Mouse (Mus musculus) midbrain, embryonic 16.5 days (tissue): ENCODE results near the gene Krt17. TPM values are rescaled to one million over a fixed set of nuclear protein-coding genes. Genes with fewer than 3 reads are reported as not detected.
"Not testable (repeated sequence)": the region's sequence is repeated elsewhere in the genome, so short reads cannot be mapped to it uniquely, and the experiment has no call there.

Experiments
- ATAC-seq: fragments of 200-750 bp; cut with Nextera tagmentation; 2 replicates; pipeline ENCODE4 v1.8.0; 2017; ENCODE audit warnings: moderate TSS enrichment
- H3K27ac ChIP-seq: fragments of 300-500 bp; sonication (generic); 2 replicates; pipeline ENCODE4 v1.5.1; 2014; ENCODE audit warnings: mild to moderate bottlenecking, low read length, mixed read lengths
- H3K27me3 ChIP-seq: fragments of 300-500 bp; sonication (generic); 2 replicates; pipeline ENCODE4 v1.6.1; 2014; ENCODE audit warnings: low read depth, low read length, mixed read lengths; ENCODE audit not compliant: control insufficient read depth, insufficient read depth
- H3K36me3 ChIP-seq: fragments of 300-500 bp; sonication (generic); 2 replicates; pipeline ENCODE4 v1.6.1; 2014; ENCODE audit warnings: mild to moderate bottlenecking, low read length, moderate library complexity, mixed read lengths; ENCODE audit not compliant: control insufficient read depth, insufficient read depth
- H3K4me1 ChIP-seq: fragments of 300-500 bp; sonication (generic); 2 replicates; pipeline ENCODE4 v1.6.1; 2014; ENCODE audit warnings: mild to moderate bottlenecking, low read length, mixed read lengths; ENCODE audit not compliant: control insufficient read depth, insufficient read depth
- H3K4me2 ChIP-seq: fragments of 300-500 bp; sonication (generic); 2 replicates; pipeline ENCODE4 v1.6.1; 2014; ENCODE audit warnings: mild to moderate bottlenecking, low read length, mixed read lengths
- H3K4me3 ChIP-seq: fragments of 300-500 bp; sonication (generic); 2 replicates; pipeline ENCODE4 v1.5.1; 2014; ENCODE audit warnings: low read depth, mild to moderate bottlenecking, low read length, moderate library complexity, mixed read lengths
- H3K9ac ChIP-seq: fragments of 300-500 bp; sonication (generic); 2 replicates; pipeline ENCODE4 v1.6.1; 2014; ENCODE audit warnings: low read depth, low read length, mixed read lengths
- H3K9me3 ChIP-seq: fragments of 300-500 bp; sonication (generic); replicated peaks from 2 replicates; pipeline ENCODE4 v1.6.1; 2014; ENCODE audit warnings: mild to moderate bottlenecking, low read length, mixed read lengths; ENCODE audit not compliant: control insufficient read depth, poor library complexity, severe bottlenecking
- WGBS: fragments of 180-500 bp; shearing (Covaris S2); extraction: QIAGEN DNeasy Blood & Tissue Kit; methylation state at CpG from one replicate; pipeline ENCODE4 v1.1.7; 2014; 5-methylcytosine and 5-hydroxymethylcytosine counted together
- polyA plus RNA-seq: library from polyadenylated mRNA; unstranded; fragments of >200 nt; fragmentation: Nextera tagmentation; extraction: Ambion mirVana; gene quantifications from 2 replicates; pipeline ENCODE4 v1.2.1, GENCODE M21; 2015

The Krt17 gene
- polyA plus RNA-seq = 0.50 TPM in 1 of 2 replicates, not detected in the other

DNA sequence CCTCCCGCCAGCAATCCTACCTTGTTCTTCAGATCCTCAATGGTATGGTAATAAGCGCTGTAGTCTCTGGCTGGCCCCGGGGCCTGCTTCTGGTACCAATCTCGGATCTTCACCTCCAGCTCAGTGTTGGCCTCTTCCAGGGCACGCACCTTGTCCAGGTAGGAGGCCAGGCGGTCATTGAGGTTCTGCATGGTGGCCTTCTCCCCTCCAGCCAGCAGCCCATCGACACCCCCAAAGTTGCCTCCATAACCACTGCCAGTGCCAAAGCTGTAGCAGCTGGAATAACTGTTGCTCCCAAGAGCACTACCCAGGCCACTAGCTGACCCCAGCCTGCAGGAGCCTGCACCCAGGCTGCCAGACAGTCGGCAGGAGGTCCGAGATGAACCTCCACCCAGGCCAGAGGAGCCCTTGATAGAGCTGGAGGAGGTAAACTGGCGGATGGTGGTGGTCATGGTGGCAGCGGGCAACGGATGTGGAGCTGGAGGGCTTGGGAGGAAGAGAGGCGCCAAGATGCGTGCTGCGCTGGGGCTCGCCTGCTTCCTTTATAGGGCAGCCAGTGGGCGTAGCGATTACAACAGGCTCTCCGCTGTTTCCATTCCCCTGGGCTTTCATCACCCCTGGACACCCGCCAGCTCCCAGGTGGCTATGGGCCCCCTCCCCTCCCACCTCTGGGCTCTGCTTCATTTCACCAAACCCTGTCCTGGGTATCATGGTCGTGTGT lies at the start of gene Krt17:
Gene Krt17 (minus strand): TSS at position 516 of the 721 bp plus-strand sequence.
- H3K27ac ChIP-seq = no peak within 1 kb of the TSS
- H3K9me3 ChIP-seq = no peaks in the 10 kb centered on the region
- H3K27me3 ChIP-seq = no peaks in the 10 kb centered on the region
- 88% methylated on average over 20 of the region's 21 CpGs for WGBS
- no peak within 1 kb of the TSS for H3K4me2 ChIP-seq
- no peaks in the 10 kb centered on the region for H3K36me3 ChIP-seq
- no peak within 1 kb of the TSS for H3K4me3 ChIP-seq
- H3K9ac ChIP-seq = no peak within 1 kb of the TSS
- no peak for ATAC-seq
- peaks cover 4% of the 10 kb centered on the region for H3K4me1 ChIP-seq

DNA sequence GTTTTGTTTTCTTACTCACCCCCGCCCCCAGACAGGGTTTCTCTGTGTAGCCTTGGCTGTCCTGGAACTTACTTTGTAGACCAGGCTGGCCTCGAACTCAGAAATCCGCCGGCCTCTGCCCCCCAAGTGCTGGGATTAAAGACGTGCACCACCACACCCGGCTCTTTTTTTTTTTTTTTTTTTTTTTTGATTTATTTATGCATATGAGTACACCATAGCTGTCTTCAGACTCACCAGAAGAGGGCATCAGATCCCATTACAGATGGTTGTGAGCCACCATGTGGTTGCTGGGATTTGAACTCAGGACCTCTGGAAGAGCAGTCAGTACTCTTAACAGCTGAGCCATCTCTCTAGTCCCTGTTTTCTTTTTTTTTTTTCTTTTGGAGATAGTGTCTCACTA lies 47.8 kb upstream of the Krt17 start:
- not testable (repeated sequence) for H3K9ac ChIP-seq, H3K4me3 ChIP-seq, H3K27me3 ChIP-seq, H3K27ac ChIP-seq, H3K4me1 ChIP-seq, ATAC-seq, H3K4me2 ChIP-seq, H3K9me3 ChIP-seq, H3K36me3 ChIP-seq
- WGBS = 92% methylated on average over 4 of the region's 6 CpGs

DNA sequence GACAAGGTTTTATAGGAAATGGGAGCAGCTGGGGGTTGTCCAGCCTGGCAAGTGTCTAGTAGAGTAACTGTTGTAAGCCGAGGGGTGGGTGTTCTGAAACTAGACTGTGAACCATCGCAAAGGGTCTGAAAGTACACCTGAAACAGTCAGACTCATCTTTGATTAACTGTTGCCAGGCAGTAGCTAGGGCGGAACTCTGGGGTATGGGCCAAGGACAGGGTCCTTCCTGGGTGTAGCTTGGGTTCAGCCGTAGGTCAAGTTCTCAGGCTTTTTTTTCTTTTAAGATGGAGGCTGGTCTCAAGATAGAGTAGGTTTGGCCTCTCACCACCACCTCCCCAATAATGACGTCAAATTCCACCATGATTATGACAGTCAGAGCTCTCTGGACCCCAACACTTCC lies 47.1 kb upstream of the Krt17 start:
- Histone ChIP-seq H3K4me3 (no peak overlapping the region), H3K36me3 (no peaks in the 10 kb centered on the region), H3K4me1 (peaks cover 5% of the 10 kb centered on the region; the same call in 1 of the 2 replicates), H3K4me2 (no peak overlapping the region), H3K27me3 (no peaks in the 10 kb centered on the region), H3K9ac (no peak overlapping the region), H3K27ac (no peak overlapping the region), H3K9me3 (no peaks in the 10 kb centered on the region)
- no peak for ATAC-seq
- 91% methylated on average over 5 of the region's 5 CpGs for WGBS

DNA sequence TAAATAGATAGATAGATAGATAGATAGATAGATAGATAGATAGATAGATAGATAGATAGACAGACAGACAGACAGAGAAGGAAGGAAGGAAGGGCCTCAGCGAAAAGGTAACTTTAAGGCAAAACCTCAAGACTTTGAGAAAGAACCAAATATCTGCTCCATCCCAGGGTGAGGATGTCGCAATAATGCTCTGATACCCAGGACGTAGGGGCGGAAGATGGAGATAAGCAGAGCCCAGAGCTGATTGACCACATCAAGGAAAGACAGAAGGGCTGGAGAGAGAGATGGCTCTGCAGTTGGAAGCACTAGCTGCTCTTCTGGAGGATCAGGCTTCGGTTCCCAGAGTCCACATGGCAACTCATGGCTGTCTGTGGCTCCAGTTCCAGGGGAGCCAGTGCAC lies 40.5 kb upstream of the Krt17 start:
- Histone ChIP-seq H3K4me1 (0 out of 2 replicates have a peak, but pooled peaks cover 2% of the 10 kb centered on the region), H3K9me3 (no peaks in the 10 kb centered on the region), H3K36me3 (no peaks in the 10 kb centered on the region), H3K9ac (no peak overlapping the region), H3K27me3 (no peaks in the 10 kb centered on the region), H3K4me3 (no peak overlapping the region), H3K4me2 (no peak overlapping the region), H3K27ac (no peak overlapping the region)
- no peak for ATAC-seq
- WGBS = 94% methylated on average over 5 of the region's 5 CpGs

DNA sequence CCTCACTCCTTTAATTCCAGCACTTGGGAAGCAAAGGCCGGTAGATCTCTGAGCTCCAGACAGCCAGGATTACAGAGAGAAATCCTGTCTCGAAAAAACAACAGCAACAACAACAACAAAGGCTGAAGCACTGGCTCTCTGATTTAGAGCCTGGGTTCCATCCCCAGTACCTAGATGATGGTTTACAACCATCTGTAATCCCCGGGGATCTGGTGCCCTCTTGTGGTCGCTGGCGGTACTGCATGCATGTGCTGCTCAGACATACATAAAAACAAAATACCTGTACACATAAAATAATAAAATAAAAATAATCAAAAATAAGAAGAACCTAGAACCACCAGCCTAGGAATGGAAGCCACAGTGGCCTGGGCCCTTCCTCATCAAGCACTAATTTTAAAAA lies 39.5 kb upstream of the Krt17 start:
- Histone ChIP-seq H3K4me1 (0 out of 2 replicates have a peak, but pooled peaks cover 2% of the 10 kb centered on the region), H3K4me3 (no peak overlapping the region), H3K9me3 (no peaks in the 10 kb centered on the region), H3K27me3 (no peaks in the 10 kb centered on the region), H3K4me2 (no peak overlapping the region), H3K9ac (no peak overlapping the region), H3K27ac (no peak overlapping the region), H3K36me3 (no peaks in the 10 kb centered on the region)
- ATAC-seq = no peak
- 9% methylated on average over 5 of the region's 5 CpGs for WGBS

DNA sequence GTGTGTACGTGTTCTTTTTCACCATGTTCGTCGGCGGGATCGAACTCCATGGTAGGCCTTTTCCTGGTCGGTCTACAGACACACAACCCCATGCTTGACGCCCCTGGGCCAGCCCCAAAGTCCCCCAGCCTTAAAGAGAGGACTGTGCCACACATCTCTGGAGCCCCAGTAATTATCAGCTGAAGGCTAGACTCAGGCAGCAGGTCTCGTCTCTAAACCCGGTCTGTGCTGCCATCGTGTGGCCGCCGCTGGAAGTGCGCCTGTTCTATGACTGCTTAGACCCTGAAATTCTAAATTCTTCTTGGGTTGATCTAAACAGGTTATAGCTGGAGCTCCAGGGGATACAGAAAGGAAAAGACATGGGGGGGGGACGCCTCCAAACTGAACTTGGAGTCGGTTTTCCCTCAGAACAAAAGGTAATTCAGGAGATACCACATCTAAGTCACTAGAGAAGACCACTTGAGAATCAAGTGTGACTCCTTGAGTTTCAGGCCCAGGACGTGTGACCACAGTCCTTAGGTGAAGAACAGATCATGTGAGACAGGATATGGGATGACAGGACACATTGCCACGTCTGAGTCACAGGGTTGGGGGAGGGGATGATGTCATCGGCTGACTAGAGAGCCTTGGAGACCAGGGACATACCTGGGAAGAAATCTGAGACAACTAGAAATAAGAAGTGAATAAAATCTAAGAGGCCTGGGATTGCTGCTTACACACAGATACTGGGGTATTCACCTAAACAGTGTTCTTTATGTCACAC lies 37.6 kb upstream of the Krt17 start:
- no peaks in the 10 kb centered on the region for H3K9me3 ChIP-seq
- 19% methylated on average over 18 of the region's 18 CpGs for WGBS
- peak overlapping the region; percentile 28; the same call in 1 of the 2 replicates for H3K9ac ChIP-seq
- peak overlapping the region; percentile 44 for H3K4me2 ChIP-seq
- H3K27me3 ChIP-seq = no peaks in the 10 kb centered on the region
- H3K36me3 ChIP-seq = no peaks in the 10 kb centered on the region
- peak overlapping the region; percentile 20; the same call in 1 of the 2 replicates for H3K4me3 ChIP-seq
- ATAC-seq = no peak
- 0 out of 2 replicates have a peak, but pooled peaks cover 4% of the 10 kb centered on the region for H3K4me1 ChIP-seq
- H3K27ac ChIP-seq = no peak overlapping the region

DNA sequence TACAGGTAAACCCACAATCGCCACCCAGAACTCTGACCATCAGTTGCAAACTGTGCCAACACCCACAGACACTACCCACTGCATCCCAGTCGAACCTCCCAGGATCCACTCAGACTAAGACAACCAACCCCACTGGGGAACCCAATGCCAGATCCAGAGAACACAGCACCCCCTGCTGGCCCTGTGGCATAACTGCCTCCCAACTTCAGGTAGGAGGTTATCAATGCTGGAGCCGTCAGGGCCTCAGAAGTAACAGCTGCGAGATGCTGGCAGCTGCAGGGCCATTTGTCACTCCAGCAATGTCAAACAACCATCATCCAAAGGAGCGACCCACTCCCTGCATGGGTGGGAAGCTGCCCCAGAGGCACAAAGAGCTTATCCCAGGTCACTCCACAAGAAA lies 37.0 kb upstream of the Krt17 start:
- ATAC-seq = no peak
- 0 out of 2 replicates have a peak, but pooled peaks cover 4% of the 10 kb centered on the region for H3K4me1 ChIP-seq
- peak overlapping the region; percentile 44 for H3K4me2 ChIP-seq
- H3K36me3 ChIP-seq = no peaks in the 10 kb centered on the region
- peak overlapping the region; percentile 20; the same call in 1 of the 2 replicates for H3K4me3 ChIP-seq
- no peaks in the 10 kb centered on the region for H3K9me3 ChIP-seq
- H3K9ac ChIP-seq = peak overlapping the region; percentile 28; the same call in 1 of the 2 replicates
- no peak overlapping the region for H3K27ac ChIP-seq
- WGBS = 48% methylated on average over 5 of the region's 5 CpGs
- no peaks in the 10 kb centered on the region for H3K27me3 ChIP-seq

DNA sequence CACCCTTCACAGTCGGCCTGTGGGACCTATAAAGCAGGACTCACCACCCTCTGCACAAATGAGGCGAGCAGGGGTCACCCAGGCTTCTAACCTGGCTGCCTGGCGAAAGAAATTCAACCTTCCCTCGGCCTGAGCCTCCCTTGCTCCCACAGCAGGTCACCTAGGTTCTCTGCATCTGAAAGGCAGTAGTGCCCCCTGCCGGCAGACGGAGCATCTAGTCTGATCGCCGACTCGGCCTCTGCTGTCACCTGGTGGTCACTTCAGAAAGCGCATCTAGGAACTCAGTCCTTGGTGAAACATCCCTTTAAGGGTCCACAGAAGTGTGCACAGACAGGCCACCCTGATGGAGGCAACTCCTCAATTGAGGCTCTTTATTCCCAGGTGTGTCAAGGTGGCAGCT lies 34.5 kb upstream of the Krt17 start:
- H3K4me2 ChIP-seq = peak overlapping the region; percentile 31; the same call in 1 of the 2 replicates
- peak; percentile 33; the same call in 1 of the 2 replicates for ATAC-seq
- H3K27ac ChIP-seq = no peak overlapping the region
- H3K27me3 ChIP-seq = no peaks in the 10 kb centered on the region
- H3K9me3 ChIP-seq = no peaks in the 10 kb centered on the region
- 4% methylated on average over 10 of the region's 10 CpGs for WGBS
- no peaks in the 10 kb centered on the region for H3K36me3 ChIP-seq
- no peak overlapping the region for H3K4me3 ChIP-seq
- no peak overlapping the region for H3K9ac ChIP-seq
- 0 out of 2 replicates have a peak, but pooled peaks cover 4% of the 10 kb centered on the region for H3K4me1 ChIP-seq

DNA sequence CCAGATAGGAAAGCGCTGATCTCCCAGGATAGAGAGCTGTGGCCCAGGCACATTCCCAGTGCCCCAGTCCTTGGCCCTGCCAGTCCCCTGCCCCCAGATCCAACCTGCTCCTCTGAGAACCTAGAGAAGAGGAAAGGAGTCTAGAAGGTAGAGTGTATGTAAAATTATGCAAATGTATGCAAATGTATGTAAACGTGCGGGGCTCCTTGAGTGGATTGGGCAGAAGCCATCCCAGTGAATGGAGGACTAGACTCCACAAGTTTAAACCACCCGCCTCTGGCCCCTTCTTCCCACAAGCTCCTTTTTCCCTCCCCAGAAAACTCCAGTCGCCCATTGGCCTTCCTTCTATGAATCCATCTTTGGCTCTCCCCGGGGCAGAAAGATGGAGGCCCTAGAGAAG lies 32.1 kb upstream of the Krt17 start:
- no peak for ATAC-seq
- WGBS = 48% methylated on average over 6 of the region's 6 CpGs

More for the DNA sequence above, 32.1 kb upstream of the Krt17 start:
- H3K9ac ChIP-seq = no peak overlapping the region
- H3K36me3 ChIP-seq = no peaks in the 10 kb centered on the region
- H3K4me2 ChIP-seq = no peak overlapping the region
- H3K9me3 ChIP-seq = no peaks in the 10 kb centered on the region
- no peak overlapping the region for H3K4me3 ChIP-seq
- 0 out of 2 replicates have a peak, but pooled peaks cover 2% of the 10 kb centered on the region for H3K4me1 ChIP-seq
- no peaks in the 10 kb centered on the region for H3K27me3 ChIP-seq
- no peak overlapping the region for H3K27ac ChIP-seq
